Mouse (Mus musculus) kidney, postnatal 0 days (tissue): ENCODE measurements at regions not wholly inside any gene's neighbourhood (a gene's known extent, or its start where the extent isn't known, plus 50 kb on each side); places are given as distances from the start of the nearest gene placed in this dataset.

ENCODE experiments used
- ATAC-seq: fragments of 200-750 bp; cut with Nextera tagmentation; replicated peaks from 2 replicates; pipeline ENCODE4 v1.8.0; 2017; ENCODE audit warnings: low read depth, moderate number of reproducible peaks, moderate TSS enrichment, moderate library complexity; ENCODE audit not compliant: low FRiP score
- DNase-seq: peaks from one replicate; pipeline ENCODE4 v3.0.0-alpha.2; 2016; ENCODE audit warnings: low spot score
- H3K27ac ChIP-seq: fragments of 300-500 bp; sonication (generic); 2 replicates; pipeline ENCODE4 v1.5.1; 2014; ENCODE audit warnings: mild to moderate bottlenecking
- H3K27me3 ChIP-seq: fragments of 300-500 bp; sonication (generic); 2 replicates; pipeline ENCODE4 v1.6.1; 2014; ENCODE audit warnings: low read length, mixed read lengths; ENCODE audit not compliant: insufficient read depth
- H3K36me3 ChIP-seq: fragments of 300-500 bp; sonication (generic); 2 replicates; pipeline ENCODE4 v1.6.1; 2014; ENCODE audit warnings: low read length, mixed read lengths; ENCODE audit not compliant: insufficient read depth
- H3K4me1 ChIP-seq: fragments of 300-500 bp; sonication (generic); replicated peaks from 2 replicates; pipeline ENCODE4 v1.6.1; 2014; ENCODE audit warnings: antibody characterized with exemption, low read length, mixed read lengths; ENCODE audit not compliant: insufficient read depth
- H3K4me2 ChIP-seq: fragments of 300-500 bp; sonication (generic); 2 replicates; pipeline ENCODE4 v1.6.1; 2014; ENCODE audit warnings: mild to moderate bottlenecking, low read length, moderate library complexity, mixed read lengths
- H3K4me3 ChIP-seq: fragments of 300-500 bp; sonication (generic); replicated peaks from 2 replicates; pipeline ENCODE4 v1.5.1; 2014; ENCODE audit warnings: low read depth, low read length
- H3K9ac ChIP-seq: fragments of 300-500 bp; sonication (generic); 2 replicates; pipeline ENCODE4 v1.6.1; 2014; ENCODE audit warnings: low read depth, low read length
- H3K9me3 ChIP-seq: fragments of 300-500 bp; sonication (generic); replicated peaks from 2 replicates; pipeline ENCODE4 v1.6.1; 2016; ENCODE audit warnings: low read length, inconsistent platforms, mixed read lengths
- CTCF ChIP-seq: IDR thresholded peaks from 2 replicates; pipeline ENCODE4 v1.5.1; 2016; ENCODE audit warnings: antibody characterized with exemption, low read depth, mild to moderate bottlenecking, moderate library complexity
- WGBS: fragments of 180-500 bp; shearing (Covaris S2); extraction: QIAGEN DNeasy Blood & Tissue Kit; methylation state at CpG from one replicate; pipeline ENCODE4 v1.1.7; 2014; 5-methylcytosine and 5-hydroxymethylcytosine counted together

DNA sequence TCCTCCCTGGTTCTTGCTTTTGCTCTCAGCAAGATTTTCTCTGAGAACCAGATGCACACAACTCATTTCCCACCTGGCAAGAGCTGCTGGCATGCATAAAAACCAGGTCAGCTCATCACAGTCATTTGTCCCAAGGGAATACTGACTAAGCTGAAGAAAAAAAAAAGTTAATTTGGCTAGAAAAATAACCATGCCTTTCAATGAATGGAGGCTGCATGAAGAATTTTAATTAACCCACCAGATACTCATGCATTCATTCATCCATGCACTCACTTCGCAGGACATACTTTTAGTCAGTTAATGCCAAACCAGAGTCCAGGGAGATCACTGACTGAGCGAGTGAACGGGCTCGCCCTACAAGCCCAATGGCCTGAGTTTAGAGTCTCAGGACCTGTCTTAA is 505.4 kb upstream of the Hs6st1 start:
- DNase-seq, result peak; percentile 12
- WGBS, result 60% methylated on average over 4 of the region's 4 CpGs

DNA sequence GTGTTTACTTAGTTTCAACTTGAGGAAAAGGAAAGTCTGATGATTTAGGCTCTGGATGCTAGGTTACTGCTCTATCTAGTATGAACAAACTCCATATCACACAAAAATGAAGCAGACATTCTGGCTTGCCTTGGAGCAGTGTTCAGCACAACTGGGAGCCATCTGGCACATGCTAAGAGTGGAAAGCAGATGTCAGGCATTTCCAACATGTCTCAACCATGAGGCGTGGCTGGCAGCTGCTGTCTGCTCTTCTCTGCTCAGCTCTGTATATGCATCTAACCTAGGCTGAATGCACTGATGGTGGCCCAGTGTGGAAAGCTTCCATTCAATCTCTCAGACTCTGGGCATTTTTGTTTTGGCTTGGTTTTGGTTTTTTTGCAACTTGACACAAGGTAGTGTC is 493.0 kb upstream of the Hs6st1 start:
- Histone ChIP-seq H3K4me2 (no peak overlapping the region), H3K9ac (no peak overlapping the region), H3K4me3 (no peak overlapping the region), H3K27ac (no peak overlapping the region), H3K36me3 (no peaks in the 10 kb centered on the region), H3K27me3 (no peaks in the 10 kb centered on the region), H3K4me1 (no peaks in the 10 kb centered on the region), H3K9me3 (no peaks in the 10 kb centered on the region)
- no peak for DNase-seq
- ATAC-seq, result no peak
- 88% methylated on average over 1 of the region's 1 CpGs for WGBS
- no peak for TF ChIP-seq CTCF

More for the DNA sequence above, 505.4 kb upstream of the Hs6st1 start:
- Histone ChIP-seq H3K36me3 (no peaks in the 10 kb centered on the region), H3K9me3 (no peaks in the 10 kb centered on the region), H3K9ac (no peak overlapping the region), H3K4me3 (no peak overlapping the region), H3K4me2 (no peak overlapping the region), H3K4me1 (no peaks in the 10 kb centered on the region), H3K27ac (no peak overlapping the region), H3K27me3 (no peaks in the 10 kb centered on the region)
- TF ChIP-seq CTCF, result no peak
- ATAC-seq, result no peak

DNA sequence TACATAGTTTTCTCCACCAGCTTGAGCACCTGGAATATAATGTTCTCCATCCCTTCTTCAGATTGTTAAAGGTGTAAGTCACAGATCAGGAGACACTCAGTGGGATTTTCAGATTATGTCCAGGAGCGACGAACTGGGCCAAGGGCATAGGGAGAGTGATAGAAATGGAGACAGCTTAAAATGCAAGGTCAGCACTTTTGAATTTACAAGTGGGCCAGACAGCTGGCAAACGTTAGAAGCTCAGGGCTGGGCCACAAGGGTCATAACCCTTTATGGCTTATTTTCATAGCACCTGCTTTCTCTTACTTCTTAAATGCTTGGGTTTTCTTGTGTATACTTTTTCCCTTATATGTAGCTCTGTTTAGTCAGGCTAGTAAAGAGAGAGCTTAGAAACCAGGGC is 488.8 kb upstream of the Hs6st1 start:
- H3K4me2 ChIP-seq, result no peak overlapping the region
- H3K27ac ChIP-seq, result no peak overlapping the region
- H3K36me3 ChIP-seq, result no peaks in the 10 kb centered on the region
- ATAC-seq (no peak), DNase-seq (no peak)
- no peak overlapping the region for H3K4me3 ChIP-seq
- 53% methylated on average over 3 of the region's 3 CpGs for WGBS
- H3K9me3 ChIP-seq, result no peaks in the 10 kb centered on the region
- no peaks in the 10 kb centered on the region for H3K4me1 ChIP-seq
- H3K27me3 ChIP-seq, result no peaks in the 10 kb centered on the region
- TF ChIP-seq CTCF, result no peak
- H3K9ac ChIP-seq, result no peak overlapping the region

DNA sequence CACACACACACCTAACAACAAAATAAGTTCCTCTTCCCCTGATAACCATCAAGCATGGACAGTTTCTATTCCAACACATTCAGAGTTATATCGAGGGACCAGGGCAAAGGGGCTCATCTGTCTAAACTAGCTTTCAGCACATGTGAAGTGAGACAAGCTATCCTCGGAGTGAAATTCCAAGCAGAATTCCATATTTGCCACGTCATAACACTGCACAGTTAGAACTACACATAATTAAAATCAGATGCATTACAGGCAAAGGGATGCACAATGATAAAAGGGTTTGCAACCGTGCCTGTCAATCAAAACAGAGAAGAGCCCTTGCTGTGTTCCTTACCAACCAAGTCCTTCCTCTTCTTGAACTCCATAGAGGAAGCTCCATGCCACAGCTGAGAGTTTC is 488.2 kb upstream of the Hs6st1 start:
- no peaks in the 10 kb centered on the region for H3K27me3 ChIP-seq
- TF ChIP-seq CTCF, result no peak

DNA sequence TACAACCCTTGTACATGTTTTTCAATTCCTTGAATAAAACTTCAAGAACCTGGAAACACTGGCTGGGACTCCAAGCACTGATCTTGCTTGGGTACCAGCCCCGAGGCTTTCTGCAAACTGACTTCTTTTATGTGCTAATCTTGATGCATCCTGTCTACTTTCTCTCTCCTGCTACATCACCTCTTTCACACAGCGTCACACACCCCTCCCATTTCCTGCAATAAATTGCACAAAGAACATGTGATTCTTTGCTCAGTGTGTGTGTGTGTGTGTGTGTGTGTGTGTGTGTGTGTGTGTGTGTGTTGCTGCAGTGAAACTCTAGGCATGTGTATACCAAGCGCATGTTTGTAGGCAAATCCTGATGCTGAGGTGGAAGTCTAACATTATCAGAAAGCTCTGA is 487.7 kb upstream of the Hs6st1 start:
- Histone ChIP-seq H3K27ac (no peak overlapping the region), H3K36me3 (no peaks in the 10 kb centered on the region), H3K9ac (no peak overlapping the region), H3K27me3 (no peaks in the 10 kb centered on the region), H3K4me2 (no peak overlapping the region), H3K9me3 (no peaks in the 10 kb centered on the region), H3K4me3 (no peak overlapping the region), H3K4me1 (no peaks in the 10 kb centered on the region)
- DNase-seq (no peak), ATAC-seq (no peak)
- no peak for TF ChIP-seq CTCF
- 37% methylated on average over 3 of the region's 3 CpGs for WGBS

More for the DNA sequence above, 488.2 kb upstream of the Hs6st1 start:
- Histone ChIP-seq H3K4me3 (no peak overlapping the region), H3K9me3 (no peaks in the 10 kb centered on the region), H3K36me3 (no peaks in the 10 kb centered on the region), H3K4me2 (no peak overlapping the region), H3K9ac (no peak overlapping the region), H3K27ac (no peak overlapping the region), H3K4me1 (no peaks in the 10 kb centered on the region)
- DNase-seq, result no peak
- WGBS, result 73% methylated on average over 4 of the region's 4 CpGs
- ATAC-seq, result no peak

DNA sequence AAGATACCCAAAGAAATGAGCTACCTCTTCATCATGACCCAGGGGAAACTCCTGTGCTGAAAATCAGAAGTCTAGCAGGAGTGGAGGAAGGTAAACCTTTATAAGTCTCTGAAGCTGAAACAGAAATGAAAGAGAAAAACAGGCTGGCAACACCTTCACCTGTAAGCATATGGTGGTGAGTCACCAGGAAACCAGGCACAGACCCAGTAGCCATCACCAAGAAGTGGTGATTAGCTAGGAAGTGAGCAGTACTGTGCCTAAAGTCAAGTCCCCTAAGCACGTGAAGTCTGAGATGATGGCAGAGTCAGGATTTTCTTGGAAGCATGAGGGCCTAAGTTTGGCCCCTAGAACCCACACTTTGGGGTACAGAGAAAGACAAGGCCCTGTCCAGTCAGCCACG is 480.3 kb upstream of the Hs6st1 start:
- Histone ChIP-seq H3K9ac (no peak overlapping the region), H3K4me3 (no peak overlapping the region), H3K9me3 (no peaks in the 10 kb centered on the region), H3K4me2 (no peak overlapping the region), H3K27me3 (no peaks in the 10 kb centered on the region), H3K4me1 (no peaks in the 10 kb centered on the region), H3K36me3 (no peaks in the 10 kb centered on the region), H3K27ac (no peak overlapping the region)
- no peak for DNase-seq
- no peak for TF ChIP-seq CTCF
- WGBS, result 74% methylated on average over 2 of the region's 2 CpGs
- ATAC-seq, result no peak

DNA sequence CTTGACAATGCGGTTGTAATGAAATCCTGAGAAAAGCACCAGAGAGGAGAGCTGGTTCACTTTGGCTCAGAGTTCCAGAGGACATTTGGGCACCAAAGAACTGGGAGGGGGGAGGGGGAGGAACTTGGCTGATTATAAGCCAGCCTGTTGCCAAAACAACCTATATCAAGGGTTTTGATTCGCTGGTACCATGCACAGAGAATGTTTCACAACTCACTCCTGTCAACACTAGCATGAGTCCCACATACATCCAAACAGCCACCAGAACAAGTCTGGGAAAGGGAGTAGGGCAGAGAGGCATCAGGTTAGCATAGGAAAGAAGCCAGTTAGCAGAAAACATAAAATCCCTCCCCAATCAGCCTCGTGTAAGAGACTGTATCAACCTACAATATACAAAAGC is 479.3 kb upstream of the Hs6st1 start:
- DNase-seq (no peak), ATAC-seq (no peak)
- 73% methylated on average over 3 of the region's 3 CpGs for WGBS
- Histone ChIP-seq H3K4me2 (no peak overlapping the region), H3K27me3 (no peaks in the 10 kb centered on the region), H3K36me3 (no peaks in the 10 kb centered on the region), H3K9me3 (no peaks in the 10 kb centered on the region), H3K9ac (no peak overlapping the region), H3K27ac (no peak overlapping the region), H3K4me1 (no peaks in the 10 kb centered on the region), H3K4me3 (no peak overlapping the region)
- no peak for TF ChIP-seq CTCF
